Mouse (Mus musculus) brain, adult 2 months (tissue): Measurements from ENCODE around the gene Rab40c.
"Not testable (repeated sequence)": the region's sequence is repeated elsewhere in the genome, so short reads cannot be mapped to it uniquely, and the experiment has no call there.

Experiments used
- DNase-seq: peaks from one replicate; pipeline ENCODE4 v3.0.0; 2011; ENCODE audit warnings: low read depth, low spot score

Rab40c gene

GRCm38 (mm10) chr17:25875171-25876136 is 44.1 kb downstream of the Rab40c start:
- peak; percentile 96 for DNase-seq

GRCm38 (mm10) chr17:25874721-25875170 is 44.8 kb downstream of the Rab40c start, which contains the start of gene Mettl26:
Gene Mettl26, plus strand, starts transcription at chr17:25875074.
- DNase-seq, result peak; percentile 95

DNA sequence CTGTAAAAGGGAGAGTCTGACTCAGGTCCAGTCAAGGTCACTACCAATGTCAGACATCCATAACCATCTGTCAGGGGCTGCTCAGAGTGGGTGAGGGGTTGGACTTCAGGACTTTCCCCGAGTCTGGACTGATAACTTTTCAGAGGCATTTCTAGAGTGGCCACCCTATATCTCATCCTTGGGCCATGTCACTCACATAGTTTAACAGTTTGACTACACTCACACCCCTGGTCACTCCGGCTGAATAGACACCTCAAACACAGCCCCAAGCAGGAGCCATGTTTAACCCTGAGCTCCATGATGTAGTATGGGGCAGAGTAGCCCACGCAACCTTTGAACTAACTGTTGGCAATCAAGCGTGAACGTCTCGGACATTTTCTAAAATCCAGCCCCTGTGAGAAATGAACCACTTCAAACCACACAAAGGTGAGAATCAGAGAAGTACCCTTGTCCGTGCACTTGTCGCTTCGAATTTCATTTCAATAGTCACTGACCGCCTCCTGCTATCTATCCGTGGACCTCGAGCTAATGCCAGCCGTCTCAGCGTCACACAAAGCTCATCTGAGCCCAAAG is 45.3 kb downstream of the Rab40c start:
- no peak for DNase-seq

GRCm38 (mm10) chr17:25873405-25874147 is 46.0 kb downstream of the Rab40c start:
- no peak for DNase-seq

DNA sequence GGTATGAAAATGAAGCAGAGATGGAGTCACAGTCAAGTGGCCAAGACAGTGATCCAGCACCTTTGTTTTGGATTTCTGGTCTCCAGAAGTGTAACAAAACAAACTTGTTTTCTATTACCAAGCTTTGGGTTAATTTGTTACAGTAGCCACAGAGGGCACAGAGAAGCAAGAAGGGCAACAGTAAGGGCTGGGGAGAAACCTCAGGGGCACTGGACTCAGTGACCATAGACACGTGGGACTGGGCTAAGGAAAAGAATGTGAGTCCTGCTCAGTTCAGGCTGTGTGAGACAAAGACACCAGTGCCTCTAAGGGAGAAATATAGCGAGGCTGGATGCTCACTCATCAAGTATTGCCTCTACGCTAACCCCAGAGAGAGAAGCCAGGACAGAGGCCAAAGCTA is 46.9 kb downstream of the Rab40c start:
- DNase-seq, result no peak

DNA sequence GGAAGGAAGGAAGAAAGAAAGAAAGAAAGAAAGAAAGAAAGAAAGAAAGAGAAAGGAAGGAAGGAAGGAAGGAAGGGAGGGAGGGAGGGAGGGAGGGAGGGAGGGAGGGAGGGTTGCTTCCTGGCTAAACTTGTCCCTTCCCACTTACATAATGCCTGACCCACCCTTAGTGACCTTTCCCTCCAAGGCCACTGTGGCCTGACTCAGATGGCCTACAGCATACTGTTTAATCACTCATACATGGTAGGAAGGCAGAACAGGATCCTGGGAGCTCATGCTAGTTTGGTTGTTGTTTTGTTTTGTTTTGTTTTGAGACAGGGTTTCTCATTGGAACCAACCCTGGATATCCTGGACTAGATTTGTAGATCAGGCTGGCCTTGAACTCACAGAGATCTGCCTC is 48.0 kb downstream of the Rab40c start:
- not testable (repeated sequence) for DNase-seq

- no peak for DNase-seq
Observed at GRCm38 (mm10) chr17:25869954-25870353, 49.6 kb downstream of the Rab40c start.

GRCm38 (mm10) chr17:25869498-25869897 is 50.0 kb downstream of the Rab40c start:
- no peak for DNase-seq

- DNase-seq, result peak; percentile 92
Observed at GRCm38 (mm10) chr17:25868601-25869191, 50.8 kb downstream of the Rab40c start, which contains the start of gene Mcrip2. Gene Mcrip2, minus strand, starts transcription at chr17:25868764.

DNA sequence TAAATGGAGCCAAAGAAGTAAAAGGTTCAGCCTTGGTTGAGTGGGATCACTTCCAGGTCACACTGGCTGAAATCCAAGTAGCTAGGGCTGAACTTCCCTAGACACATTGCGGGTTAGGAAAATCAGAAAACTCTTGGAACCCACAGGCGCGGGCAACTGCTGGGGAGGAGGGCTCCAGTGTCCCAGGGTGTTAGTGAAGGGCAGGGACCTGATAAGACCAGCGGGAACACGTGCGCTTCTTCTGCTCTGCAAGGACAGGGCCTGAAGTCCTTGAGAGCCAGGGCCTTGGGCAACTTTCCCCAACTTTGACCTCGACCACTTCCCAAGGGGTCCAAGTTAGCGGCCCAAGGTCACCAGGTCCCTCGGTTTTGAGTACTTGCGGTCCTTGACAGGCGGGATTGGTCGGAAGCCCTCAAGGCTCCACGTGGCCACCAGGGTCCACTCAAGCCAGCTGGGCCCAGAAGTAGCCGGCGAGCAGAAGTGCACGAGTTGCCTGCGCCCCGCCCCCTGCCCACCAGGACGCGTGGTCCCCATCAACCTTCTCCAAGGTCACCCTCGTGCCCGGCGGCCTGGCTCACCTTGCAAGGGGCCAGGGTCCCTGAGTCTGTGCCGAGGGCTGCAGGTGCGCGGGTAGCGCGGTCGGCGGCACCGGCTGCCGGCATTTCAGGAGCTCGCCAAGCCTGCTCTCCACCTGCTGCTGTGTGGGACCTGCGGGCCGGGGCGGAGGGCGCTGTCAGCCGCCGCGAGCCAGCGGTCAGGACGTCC is 51.5 kb downstream of the Rab40c start:
- DNase-seq, result peak; percentile 45

DNA sequence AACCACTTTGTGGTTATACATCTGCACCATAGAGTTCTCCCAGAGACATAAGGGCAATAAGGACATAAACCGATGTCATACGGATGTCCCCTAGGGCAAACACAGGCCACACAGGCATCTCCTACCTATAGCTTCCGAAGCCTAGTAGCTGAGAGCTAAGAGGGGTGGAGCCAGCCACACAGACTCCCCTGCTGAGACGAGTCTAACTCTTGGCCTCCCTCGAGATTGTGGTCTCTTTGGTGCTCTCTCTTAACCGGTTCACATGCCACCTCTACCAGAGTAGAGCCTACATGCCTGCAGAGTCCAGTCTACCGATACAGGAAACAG is 52.1 kb downstream of the Rab40c start:
- DNase-seq, result no peak

DNA sequence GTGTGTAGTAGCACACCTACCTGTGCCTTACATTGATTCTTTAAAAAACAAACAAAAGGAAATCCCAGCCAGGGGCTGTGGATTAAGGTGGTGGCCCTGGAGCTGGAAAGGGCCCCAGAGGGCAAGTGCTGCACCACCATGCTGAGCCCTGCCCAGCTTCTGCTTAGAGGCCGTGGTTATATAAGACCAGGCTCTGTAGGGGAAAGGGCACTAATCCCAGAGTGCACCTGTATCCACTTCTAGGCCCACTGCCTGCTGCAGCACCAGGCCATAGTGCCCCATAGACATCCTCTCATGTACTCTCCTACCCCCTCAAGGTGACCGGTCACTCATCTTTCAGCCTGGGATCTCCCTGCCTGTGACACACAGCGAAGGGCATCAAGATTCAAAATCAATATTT is 53.4 kb downstream of the Rab40c start:
- no peak for DNase-seq

DNA sequence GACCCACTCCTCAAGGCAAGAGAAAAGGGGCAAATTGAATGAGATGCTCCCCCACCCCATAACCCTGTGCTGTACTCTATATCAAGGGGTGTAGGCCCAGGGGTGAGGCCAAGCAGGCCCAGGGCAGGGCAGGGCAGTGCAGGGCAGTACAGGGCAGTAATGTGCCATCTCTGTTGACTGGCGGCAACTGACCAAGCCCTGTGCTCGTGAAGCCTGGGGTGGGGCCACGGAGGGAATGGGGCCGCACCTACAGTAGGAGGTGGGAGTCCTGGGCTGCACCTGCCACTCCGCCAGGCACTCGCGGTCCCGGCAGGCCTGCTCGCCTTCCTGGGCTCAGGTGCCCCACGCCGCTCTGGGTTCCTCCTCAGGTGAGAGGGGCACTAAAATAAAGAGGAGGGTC is 54.2 kb downstream of the Rab40c start:
- no peak for DNase-seq

DNA sequence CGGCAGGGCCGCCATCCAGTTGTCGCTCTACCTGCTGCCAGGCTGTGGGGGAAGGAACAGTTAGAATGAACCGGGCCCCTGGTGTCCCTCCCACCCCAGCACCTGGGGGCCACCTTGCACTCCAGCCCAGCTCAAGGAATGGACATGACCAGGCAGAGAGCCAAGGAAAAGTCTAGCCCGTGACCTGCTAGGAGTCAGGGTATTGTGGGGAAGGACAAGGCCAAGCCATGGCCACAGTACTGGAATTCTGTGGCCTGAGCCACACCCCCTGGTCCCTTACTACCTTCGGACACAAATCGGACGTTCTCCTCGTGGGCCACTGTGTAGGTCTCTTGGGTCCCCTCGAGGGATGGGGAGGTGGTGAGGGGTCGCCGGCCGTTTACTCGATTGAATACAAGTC is 55.2 kb downstream of the Rab40c start:
- DNase-seq, result no peak

DNA sequence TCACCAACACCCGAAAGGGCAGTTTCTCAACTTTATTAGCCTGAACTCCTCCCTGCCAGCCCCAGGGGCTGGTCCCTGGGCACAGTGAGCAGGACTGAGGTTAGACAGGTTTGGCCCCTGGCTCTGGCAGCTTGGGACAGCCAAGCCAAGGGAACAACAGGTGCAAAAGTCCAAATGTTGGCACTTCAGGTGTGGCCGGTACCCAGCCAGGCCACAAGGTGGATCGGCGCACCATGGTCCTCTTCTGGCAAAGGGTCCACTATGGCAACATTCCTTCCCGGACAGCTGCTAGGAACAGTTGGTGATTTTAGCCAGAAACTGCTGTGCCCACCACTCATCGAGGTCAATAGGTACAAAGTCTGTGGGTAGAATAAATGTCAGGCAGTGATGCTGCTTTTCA is 55.8 kb downstream of the Rab40c start:
- no peak for DNase-seq

- no peak for DNase-seq
Observed at GRCm38 (mm10) chr17:25861704-25862612, 57.6 kb downstream of the Rab40c start.

DNA sequence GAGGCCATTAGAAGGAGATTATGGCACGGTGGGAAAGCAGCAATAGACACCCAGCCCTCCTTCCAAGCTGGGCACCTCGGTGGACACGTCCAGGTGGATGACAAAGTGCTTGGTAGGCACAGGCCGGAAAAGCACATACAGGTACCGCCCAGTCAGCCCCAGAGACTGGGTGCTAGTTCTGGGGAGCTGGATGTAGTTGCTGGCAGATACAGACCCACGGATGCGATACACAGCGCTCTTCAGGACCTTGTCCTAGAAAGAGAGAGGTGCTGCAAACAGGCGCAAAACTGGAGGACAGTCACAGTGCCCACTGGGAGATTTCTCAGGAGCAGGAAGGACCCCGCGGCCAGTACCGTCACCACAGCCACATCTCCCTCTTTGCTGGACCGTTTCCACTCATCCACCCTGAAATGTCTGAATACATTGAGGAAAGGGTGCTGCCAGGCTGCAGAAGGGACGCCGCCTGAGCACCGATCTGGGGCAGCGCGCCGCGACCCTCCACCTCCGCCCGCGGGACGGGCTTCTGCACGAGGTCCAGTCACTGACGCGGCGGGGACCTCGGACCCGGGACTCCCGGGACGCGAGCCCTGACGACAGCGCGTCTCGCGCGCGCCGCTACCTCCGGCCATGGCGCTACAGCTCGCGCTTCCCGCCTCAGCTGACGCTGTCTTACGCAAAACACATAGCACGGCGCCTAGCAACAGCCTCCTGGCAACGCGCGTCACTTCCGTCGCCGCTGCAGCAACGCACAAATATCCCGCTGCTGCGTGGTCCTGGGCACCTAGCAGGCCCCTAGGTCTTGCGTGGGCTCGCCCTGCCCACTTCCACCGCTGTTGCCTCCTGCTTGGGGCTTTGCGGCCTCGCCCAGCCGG is 58.5 kb downstream of the Rab40c start, which contains the start of gene Wdr90:
Gene Wdr90, minus strand, starts transcription at position 670 of the 872 bp plus-strand sequence.
- DNase-seq, result peak; percentile 99

DNA sequence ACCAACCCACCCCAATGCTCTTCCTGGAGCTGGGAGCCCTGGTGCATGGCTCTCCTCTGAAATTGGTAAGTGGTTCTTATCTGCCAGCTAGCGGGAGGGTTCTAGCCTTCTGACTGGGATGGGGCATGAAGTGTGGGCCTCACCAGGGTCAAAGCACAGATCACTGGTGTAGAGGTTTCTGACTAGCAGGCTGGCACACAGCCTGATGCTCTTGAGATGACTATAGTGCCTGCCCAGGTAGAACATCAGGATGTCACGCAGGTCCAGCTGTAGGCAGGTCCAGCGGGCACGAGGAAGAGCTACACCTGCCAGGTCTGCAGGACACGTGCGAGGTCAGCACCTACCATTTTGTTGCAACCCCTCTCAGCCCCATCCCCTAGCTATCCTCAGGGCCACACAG is 59.3 kb downstream of the Rab40c start:
- DNase-seq, result no peak

DNA sequence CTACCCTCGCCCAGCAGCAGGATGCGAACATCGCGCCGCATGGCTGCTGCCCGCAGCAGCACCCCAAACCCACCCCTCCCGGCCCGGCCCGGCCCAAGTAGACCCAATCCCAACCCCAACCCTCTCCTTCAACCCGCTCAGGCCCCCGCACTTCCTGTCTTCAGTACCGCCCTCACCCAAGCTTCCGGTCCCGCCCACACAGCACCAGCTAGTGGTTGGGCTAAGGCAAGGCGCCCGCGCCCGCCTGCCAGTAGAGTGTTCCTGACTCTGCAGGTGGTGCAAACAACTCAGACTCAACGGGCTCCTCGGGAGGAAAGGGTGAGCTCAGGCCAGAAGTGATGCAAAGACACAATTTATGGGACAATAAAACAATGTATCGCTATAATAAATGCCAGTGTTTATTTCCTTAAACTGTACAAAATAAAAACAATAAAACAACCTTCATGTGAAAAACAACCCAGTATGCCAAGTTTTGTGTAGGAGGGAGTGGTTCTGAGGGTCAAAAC is 75.1 kb downstream of the Rab40c start, which contains the start of gene Rhot2:
Gene Rhot2, minus strand, starts transcription at position 456 of the 506 bp plus-strand sequence.
- peak; percentile 97 for DNase-seq
